Mouse (Mus musculus): ENCODE measurements at regions not wholly inside any gene's neighbourhood (a gene's known extent, or its start where the extent isn't known, plus 50 kb on each side); places are given as distances from the start of the nearest gene placed in this dataset.

DNA sequence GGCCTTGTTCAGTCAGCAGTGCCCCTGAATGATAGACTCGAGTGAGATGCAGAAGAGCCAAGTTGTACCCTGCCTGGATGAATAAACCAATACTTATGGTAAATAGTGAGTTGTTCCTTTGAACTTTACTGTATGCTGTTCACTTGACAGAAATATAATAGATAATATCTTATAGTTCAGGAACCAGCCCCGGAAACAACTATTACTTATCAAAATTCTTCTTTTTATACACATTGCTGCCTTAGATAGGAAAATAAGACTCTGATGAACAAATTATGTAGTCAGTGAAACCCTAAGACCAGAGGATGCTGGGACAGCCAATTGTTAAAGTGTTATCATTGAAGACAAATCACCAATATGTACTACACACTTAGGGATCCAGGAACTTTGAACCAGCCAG lies 220.7 kb downstream of the Pik3r1 start:
- H3K9ac ChIP-seq (ENCODE audit: low read depth, low read length) = no peak overlapping the region
- H3K4me1 ChIP-seq (ENCODE audit: control insufficient read depth, insufficient read depth, low read length) = no peaks in the 10 kb centered on the region
- no peak overlapping the region for H3K4me2 ChIP-seq (ENCODE audit: low read depth, low read length)
- H3K27me3 ChIP-seq (replicated peaks; ENCODE audit: control insufficient read depth, insufficient read depth, low read length) = no peaks in the 10 kb centered on the region
- ATAC-seq = no peak
- H3K27ac ChIP-seq (ENCODE audit: low read length) = no peak overlapping the region
- H3K36me3 ChIP-seq (ENCODE audit: control insufficient read depth, insufficient read depth, low read length) = no peaks in the 10 kb centered on the region
- no peak overlapping the region for H3K4me3 ChIP-seq (ENCODE audit: low read length)
- WGBS = 81% methylated on average over 2 of the region's 2 CpGs
- no peaks in the 10 kb centered on the region for H3K9me3 ChIP-seq (ENCODE audit: control insufficient read depth, low read length)

DNA sequence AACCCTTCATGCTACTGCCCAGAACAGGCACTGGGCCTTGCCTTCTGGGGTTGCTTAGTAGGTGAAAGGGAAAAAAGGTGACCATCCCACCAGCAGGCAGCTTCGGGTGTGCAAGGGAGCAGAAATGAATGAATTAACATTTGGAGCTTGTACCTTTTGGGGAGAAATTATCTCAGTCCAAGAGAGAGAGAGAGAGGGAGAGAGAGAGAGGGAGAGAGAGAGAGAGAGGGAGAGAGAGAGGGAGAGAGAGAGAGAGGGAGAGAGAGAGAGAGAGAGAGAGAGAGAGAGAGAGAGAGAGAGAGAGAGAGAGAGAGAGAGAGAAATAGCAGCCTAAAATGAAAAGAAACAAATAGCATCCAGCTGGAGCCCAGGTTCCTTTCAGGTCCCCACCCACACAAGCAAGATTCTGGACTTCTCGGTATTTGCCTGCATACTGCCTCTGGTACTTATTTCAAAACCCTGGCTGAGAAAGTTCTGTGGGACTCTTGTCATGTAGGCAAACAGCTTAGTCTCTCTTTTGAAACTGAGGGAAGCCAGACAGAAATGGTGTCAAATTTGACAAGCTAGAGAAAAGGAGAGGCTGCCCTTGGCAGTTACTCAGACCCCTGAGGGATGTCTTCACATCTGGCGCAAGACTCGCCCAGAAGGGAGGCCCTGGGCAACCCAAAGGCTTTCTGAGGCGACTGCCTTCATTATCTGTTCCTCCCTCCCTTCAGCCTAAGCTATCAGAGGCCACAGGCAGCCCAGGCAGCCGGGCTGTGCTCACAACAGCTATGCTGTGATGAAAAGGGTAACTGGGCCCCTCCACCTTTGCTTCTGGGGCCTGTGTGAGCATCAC lies 222.5 kb downstream of the Pik3r1 start:
- Histone ChIP-seq H3K9ac (ENCODE audit: low read depth, low read length) (no peak overlapping the region), H3K4me1 (ENCODE audit: control insufficient read depth, insufficient read depth, low read length) (no peaks in the 10 kb centered on the region), H3K9me3 (ENCODE audit: control insufficient read depth, low read length) (no peaks in the 10 kb centered on the region), H3K27ac (ENCODE audit: low read length) (no peak overlapping the region), H3K36me3 (ENCODE audit: control insufficient read depth, insufficient read depth, low read length) (no peaks in the 10 kb centered on the region), H3K4me2 (ENCODE audit: low read depth, low read length) (no peak overlapping the region), H3K27me3 (replicated peaks; ENCODE audit: control insufficient read depth, insufficient read depth, low read length) (no peaks in the 10 kb centered on the region), H3K4me3 (ENCODE audit: low read length) (no peak overlapping the region)
- WGBS = 56% methylated on average over 6 of the region's 6 CpGs
- ATAC-seq = peak; percentile 97

DNA sequence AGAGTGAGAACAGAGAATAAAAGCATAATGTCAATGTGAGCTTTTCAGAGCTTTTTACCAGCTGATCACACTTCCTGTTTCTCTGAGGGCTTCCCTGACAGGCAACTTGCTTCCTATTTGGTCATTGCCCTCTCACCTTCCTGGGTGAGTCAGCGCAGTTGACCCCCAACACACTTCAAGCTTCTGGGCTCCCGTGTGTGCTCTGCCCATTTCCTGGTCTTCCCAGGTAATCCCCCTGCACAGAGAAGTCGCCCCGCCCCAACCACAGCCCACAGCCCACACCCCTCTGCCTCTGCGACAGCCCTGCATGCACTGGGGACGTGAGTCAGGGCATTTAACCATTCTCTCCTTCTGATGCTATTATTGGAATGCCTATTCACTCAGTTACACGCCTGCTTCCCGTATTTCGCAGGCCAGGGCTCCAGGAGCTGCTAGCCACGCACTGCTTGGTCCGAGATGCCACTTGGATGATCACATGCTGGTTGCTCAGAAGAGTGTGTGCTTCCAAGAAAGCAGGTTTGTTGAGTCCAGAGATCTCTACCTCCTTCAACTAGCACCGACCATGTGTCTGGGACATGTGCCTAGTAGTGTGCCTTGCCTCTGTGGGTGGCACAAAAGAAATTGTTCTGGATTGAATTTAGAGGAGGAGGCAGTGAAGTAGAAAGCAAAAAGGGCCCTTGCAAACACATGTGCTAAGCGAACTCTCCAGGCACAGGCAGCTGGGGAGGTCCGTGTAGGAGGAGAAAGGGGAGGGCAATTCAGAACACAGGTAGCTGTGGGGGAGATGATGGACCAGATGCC lies 227.4 kb downstream of the Pik3r1 start:
- peak; percentile 85 for ATAC-seq
- H3K9ac ChIP-seq (ENCODE audit: low read depth, low read length) = peak overlapping the region; percentile 43; the same call in 1 of the 2 replicates

DNA sequence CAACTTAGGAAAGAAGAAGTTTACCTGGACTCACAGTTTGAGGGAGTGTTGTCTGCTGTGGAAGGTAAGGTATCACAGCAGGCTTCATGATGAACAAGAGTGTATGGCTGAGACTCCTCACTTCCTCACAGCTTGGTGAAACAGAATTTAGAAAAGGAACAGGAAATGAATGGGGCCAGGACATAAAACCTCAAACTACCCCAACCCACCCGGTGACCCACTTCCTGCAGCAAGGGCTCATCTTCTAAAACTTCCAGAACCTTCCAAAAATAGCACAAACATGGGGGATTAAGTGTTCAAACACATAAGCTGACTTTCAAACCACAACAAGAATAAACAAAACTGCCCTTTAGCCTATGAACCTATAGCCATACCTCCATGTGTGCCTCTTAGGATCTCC lies 229.9 kb downstream of the Pik3r1 start:
- Histone ChIP-seq H3K27me3 (replicated peaks; ENCODE audit: control insufficient read depth, insufficient read depth, low read length) (no peaks in the 10 kb centered on the region), H3K4me2 (ENCODE audit: low read depth, low read length) (no peak overlapping the region)
- 79% methylated on average over 1 of the region's 1 CpGs for WGBS

More for the DNA sequence above, 227.4 kb downstream of the Pik3r1 start:
- peak overlapping the region; percentile 23; the same call in 1 of the 2 replicates for H3K4me2 ChIP-seq (ENCODE audit: low read depth, low read length)
- H3K27me3 ChIP-seq (replicated peaks; ENCODE audit: control insufficient read depth, insufficient read depth, low read length) = no peaks in the 10 kb centered on the region
- H3K36me3 ChIP-seq (ENCODE audit: control insufficient read depth, insufficient read depth, low read length) = no peaks in the 10 kb centered on the region
- H3K27ac ChIP-seq (ENCODE audit: low read length) = no peak overlapping the region
- 0 out of 2 replicates have a peak, but pooled peaks cover 2% of the 10 kb centered on the region for H3K4me1 ChIP-seq (ENCODE audit: control insufficient read depth, insufficient read depth, low read length)
- H3K9me3 ChIP-seq (ENCODE audit: control insufficient read depth, low read length) = no peaks in the 10 kb centered on the region
- no peak overlapping the region for H3K4me3 ChIP-seq (ENCODE audit: low read length)
- WGBS = 33% methylated on average over 14 of the region's 14 CpGs

DNA sequence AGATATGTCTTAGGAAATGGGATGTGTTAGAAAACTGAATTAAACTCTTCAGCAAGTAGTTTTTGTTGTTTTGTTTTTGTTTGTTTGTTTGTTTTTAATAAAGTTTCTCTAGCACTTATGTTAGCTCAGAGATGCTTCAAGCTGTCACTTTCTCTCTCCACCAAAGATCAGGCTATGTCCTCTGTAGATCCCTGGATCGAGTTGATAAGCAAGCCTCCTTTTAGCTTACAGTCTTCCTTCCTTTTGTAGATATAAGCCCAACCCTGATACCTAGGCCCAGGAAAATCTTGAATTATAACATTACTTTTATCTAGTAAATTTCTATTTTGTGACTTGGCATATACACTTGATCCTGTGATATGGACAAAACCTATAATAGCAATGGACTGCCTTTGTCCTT lies 232.0 kb downstream of the Pik3r1 start:
- Histone ChIP-seq H3K4me1 (ENCODE audit: control insufficient read depth, insufficient read depth, low read length) (0 out of 2 replicates have a peak, but pooled peaks cover 2% of the 10 kb centered on the region), H3K9me3 (ENCODE audit: control insufficient read depth, low read length) (no peaks in the 10 kb centered on the region), H3K36me3 (ENCODE audit: control insufficient read depth, insufficient read depth, low read length) (no peaks in the 10 kb centered on the region), H3K27me3 (replicated peaks; ENCODE audit: control insufficient read depth, insufficient read depth, low read length) (no peaks in the 10 kb centered on the region), H3K27ac (ENCODE audit: low read length) (no peak overlapping the region), H3K4me2 (ENCODE audit: low read depth, low read length) (no peak overlapping the region), H3K4me3 (ENCODE audit: low read length) (no peak overlapping the region), H3K9ac (ENCODE audit: low read depth, low read length) (no peak overlapping the region)
- no peak for ATAC-seq
- 95% methylated on average over 1 of the region's 1 CpGs for WGBS

More for the DNA sequence above, 229.9 kb downstream of the Pik3r1 start:
- Histone ChIP-seq H3K36me3 (ENCODE audit: control insufficient read depth, insufficient read depth, low read length) (no peaks in the 10 kb centered on the region), H3K4me1 (ENCODE audit: control insufficient read depth, insufficient read depth, low read length) (0 out of 2 replicates have a peak, but pooled peaks cover 2% of the 10 kb centered on the region), H3K9ac (ENCODE audit: low read depth, low read length) (no peak overlapping the region), H3K9me3 (ENCODE audit: control insufficient read depth, low read length) (no peaks in the 10 kb centered on the region), H3K4me3 (ENCODE audit: low read length) (no peak overlapping the region), H3K27ac (ENCODE audit: low read length) (no peak overlapping the region)
- no peak for ATAC-seq

DNA sequence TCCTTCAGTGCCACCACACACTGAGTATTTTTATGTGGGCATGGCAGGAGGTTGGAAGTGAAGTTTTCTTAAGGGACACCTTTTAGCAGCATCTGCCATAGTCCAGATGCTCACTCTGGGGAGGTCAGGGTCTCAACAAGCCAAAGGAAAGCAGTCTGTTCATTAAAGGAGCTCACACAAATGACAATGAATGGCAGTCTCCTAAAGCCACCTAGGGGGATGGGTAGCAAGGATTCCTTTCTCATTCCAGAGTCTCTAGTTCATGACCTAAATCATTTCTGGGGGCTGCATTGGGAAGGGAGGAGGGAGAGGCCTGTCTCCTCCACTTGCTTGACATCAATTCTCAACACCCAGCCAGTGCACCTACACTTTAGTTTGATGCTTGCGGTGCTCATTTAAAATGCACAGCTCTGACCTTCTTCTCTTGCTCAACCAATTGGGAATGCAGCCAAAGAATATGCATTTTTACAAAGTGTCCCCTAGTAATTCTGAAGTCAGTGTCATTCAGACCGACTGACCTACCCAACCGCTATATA lies 232.6 kb downstream of the Pik3r1 start:
- H3K9ac ChIP-seq (ENCODE audit: low read depth, low read length) = no peak overlapping the region
- 89% methylated on average over 3 of the region's 3 CpGs for WGBS
- no peak overlapping the region for H3K27ac ChIP-seq (ENCODE audit: low read length)
- no peaks in the 10 kb centered on the region for H3K9me3 ChIP-seq (ENCODE audit: control insufficient read depth, low read length)
- H3K36me3 ChIP-seq (ENCODE audit: control insufficient read depth, insufficient read depth, low read length) = no peaks in the 10 kb centered on the region
- H3K27me3 ChIP-seq (replicated peaks; ENCODE audit: control insufficient read depth, insufficient read depth, low read length) = no peaks in the 10 kb centered on the region
- 0 out of 2 replicates have a peak, but pooled peaks cover 1% of the 10 kb centered on the region for H3K4me1 ChIP-seq (ENCODE audit: control insufficient read depth, insufficient read depth, low read length)
- no peak overlapping the region for H3K4me2 ChIP-seq (ENCODE audit: low read depth, low read length)
- ATAC-seq = no peak
- no peak overlapping the region for H3K4me3 ChIP-seq (ENCODE audit: low read length)

DNA sequence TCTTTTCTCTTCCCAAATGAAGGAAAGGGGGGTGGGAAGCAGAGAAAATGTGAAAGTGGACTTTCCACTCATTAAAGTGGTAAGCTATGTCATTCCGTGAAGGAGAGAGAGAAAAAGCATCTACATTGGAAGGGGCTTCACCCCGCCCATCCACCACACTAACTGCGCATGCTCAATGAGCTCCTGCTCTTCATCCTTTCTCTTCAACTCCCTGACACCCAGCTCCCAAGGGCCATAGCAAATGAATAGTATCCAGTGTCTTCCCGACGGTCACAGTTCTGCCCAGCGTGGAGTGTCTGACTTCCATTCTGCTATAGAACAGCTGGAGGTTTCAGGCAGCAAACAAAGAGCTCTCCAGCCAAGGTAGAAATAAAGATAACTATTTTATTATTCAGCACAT lies 233.5 kb downstream of the Pik3r1 start:
- Histone ChIP-seq H3K9me3 (ENCODE audit: control insufficient read depth, low read length) (no peaks in the 10 kb centered on the region), H3K27me3 (replicated peaks; ENCODE audit: control insufficient read depth, insufficient read depth, low read length) (no peaks in the 10 kb centered on the region), H3K4me2 (ENCODE audit: low read depth, low read length) (no peak overlapping the region), H3K27ac (ENCODE audit: low read length) (no peak overlapping the region), H3K36me3 (ENCODE audit: control insufficient read depth, insufficient read depth, low read length) (no peaks in the 10 kb centered on the region), H3K9ac (ENCODE audit: low read depth, low read length) (no peak overlapping the region), H3K4me3 (ENCODE audit: low read length) (no peak overlapping the region), H3K4me1 (ENCODE audit: control insufficient read depth, insufficient read depth, low read length) (no peaks in the 10 kb centered on the region)
- no peak for ATAC-seq
- WGBS = 67% methylated on average over 6 of the region's 6 CpGs

DNA sequence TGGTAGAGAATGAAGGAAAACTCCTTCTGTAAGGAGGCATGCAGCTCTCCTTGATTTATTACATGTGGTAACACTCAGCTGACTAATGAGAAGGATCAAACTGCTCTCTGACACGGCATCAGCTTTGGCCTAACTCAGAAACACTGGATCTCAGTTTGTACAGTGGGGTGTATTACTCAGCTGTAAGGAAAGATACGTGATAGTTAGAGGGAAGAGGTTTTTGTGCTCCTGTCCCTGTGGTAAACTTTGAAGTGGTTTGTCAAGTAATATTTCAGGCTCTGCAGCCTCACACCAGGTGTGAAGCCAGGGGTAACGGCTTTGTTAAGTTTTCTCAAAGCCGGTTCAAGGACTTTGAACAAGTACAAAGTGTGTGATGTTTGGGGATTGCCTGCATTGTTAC lies 235.1 kb downstream of the Pik3r1 start:
- no peaks in the 10 kb centered on the region for H3K4me1 ChIP-seq (ENCODE audit: control insufficient read depth, insufficient read depth, low read length)
- H3K4me3 ChIP-seq (ENCODE audit: low read length) = no peak overlapping the region
- WGBS = 58% methylated on average over 4 of the region's 4 CpGs
- ATAC-seq = no peak
- no peaks in the 10 kb centered on the region for H3K27me3 ChIP-seq (replicated peaks; ENCODE audit: control insufficient read depth, insufficient read depth, low read length)
- no peak overlapping the region for H3K27ac ChIP-seq (ENCODE audit: low read length)
- no peak overlapping the region for H3K4me2 ChIP-seq (ENCODE audit: low read depth, low read length)
- no peak overlapping the region for H3K9ac ChIP-seq (ENCODE audit: low read depth, low read length)
- H3K36me3 ChIP-seq (ENCODE audit: control insufficient read depth, insufficient read depth, low read length) = no peaks in the 10 kb centered on the region
- H3K9me3 ChIP-seq (ENCODE audit: control insufficient read depth, low read length) = no peaks in the 10 kb centered on the region

DNA sequence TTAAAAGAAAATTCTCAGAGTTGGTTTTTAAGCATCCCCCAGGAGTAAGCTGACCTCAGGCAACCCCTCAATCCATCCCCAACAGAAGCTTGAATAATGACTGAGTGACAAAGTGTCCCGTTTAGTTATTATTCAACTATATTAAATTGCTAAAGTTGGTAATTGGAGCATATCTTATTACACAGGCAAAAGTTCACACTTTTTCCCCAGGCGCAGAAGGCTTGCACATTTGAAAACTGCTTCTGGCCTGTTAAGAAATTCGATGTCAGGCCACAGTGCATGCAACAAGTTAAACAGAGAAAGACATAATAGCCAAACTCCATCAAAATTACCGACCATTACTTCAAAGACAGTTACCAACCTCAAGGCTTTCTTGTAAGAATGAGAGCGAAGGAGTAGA lies 240.3 kb downstream of the Pik3r1 start:
- Histone ChIP-seq H3K4me1 (ENCODE audit: control insufficient read depth, insufficient read depth, low read length) (no peaks in the 10 kb centered on the region), H3K9ac (ENCODE audit: low read depth, low read length) (no peak overlapping the region), H3K36me3 (ENCODE audit: control insufficient read depth, insufficient read depth, low read length) (no peaks in the 10 kb centered on the region), H3K27ac (ENCODE audit: low read length) (no peak overlapping the region), H3K4me3 (ENCODE audit: low read length) (no peak overlapping the region), H3K9me3 (ENCODE audit: control insufficient read depth, low read length) (no peaks in the 10 kb centered on the region), H3K4me2 (ENCODE audit: low read depth, low read length) (no peak overlapping the region), H3K27me3 (replicated peaks; ENCODE audit: control insufficient read depth, insufficient read depth, low read length) (no peaks in the 10 kb centered on the region)
- ATAC-seq = no peak
- 87% methylated on average over 5 of the region's 5 CpGs for WGBS

Data from intestine, embryonic 16.5 days (tissue).